Mouse (Mus musculus) CH12F3 (cell line): ENCODE data around the gene Ifnar1.

ENCODE experiments used
- in situ Hi-C: fragments of 300-500 bp; cut with MboI; formaldehyde crosslinking; loops from 2 replicates; pipeline ENCODE4 v1.14.3; 2020; ENCODE audit warnings: low sequenced_read_pairs

The Ifnar1 gene

DNA sequence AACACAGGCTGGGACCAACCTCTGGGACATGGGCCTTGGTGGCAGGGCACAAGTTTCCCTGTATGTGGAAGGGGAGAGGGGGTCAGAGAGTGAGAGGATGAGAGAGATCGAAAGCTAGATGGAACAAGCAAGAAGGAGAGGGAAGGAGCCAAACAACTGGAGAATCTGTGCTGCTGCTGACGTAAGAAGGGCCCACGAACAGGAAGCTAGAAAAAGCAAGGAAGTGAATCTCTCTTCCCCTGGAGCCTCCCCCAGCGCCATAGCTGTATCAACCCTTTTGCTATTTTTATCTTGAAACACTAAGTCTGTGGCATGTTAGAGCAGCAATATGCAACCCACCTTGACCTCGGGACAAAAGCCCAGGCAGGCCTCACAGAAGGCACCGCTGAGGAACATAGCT is 53.0 kb downstream of the Ifnar1 start:
- in situ Hi-C loops: no loop called here

DNA sequence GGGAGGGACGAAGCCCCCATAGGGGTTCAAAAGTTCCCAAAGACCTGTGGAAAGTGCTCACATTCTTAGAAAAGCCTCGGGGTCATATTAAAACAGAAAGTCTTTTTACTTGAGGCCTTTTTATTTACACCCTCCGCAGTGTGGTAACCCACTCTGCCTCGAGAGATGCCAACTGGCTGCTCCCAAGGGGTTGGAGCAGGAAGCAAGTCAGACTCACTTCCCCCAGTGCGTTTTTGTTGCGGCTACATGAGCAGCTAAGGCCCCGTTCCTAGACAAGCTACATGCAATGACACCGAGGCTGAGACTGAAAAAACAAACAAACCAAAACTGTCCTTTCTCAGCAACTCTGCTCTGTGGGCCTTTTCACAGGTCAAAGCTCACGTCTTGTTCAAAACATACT is 53.5 kb downstream of the Ifnar1 start:
- in situ Hi-C loops: no loop called here

DNA sequence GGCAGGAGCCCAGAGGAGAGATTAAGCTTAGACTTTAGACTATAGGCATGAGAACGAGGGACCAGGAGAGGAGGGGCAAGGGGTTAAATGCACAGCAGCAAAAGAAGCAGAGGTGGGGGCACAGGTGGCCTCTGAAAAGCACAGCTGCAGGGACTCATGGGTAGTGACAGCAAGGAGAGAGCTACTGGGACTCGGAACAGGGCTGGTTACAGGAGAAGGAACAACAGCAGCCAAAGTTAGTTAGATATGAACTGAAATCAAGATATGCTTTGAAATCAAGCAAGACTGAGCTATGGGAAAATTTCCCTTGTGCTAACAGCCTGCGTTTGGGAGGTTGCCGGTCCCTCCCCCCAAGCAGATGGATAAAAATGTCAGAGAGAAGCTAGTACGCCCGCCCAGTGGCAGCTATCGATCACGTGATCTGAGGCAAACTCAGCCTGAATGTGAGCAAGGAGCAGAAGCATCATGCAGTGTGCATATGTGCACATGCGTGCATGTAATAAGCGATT is 56.6 kb downstream of the Ifnar1 start:
- in situ Hi-C loops: no loop called here

DNA sequence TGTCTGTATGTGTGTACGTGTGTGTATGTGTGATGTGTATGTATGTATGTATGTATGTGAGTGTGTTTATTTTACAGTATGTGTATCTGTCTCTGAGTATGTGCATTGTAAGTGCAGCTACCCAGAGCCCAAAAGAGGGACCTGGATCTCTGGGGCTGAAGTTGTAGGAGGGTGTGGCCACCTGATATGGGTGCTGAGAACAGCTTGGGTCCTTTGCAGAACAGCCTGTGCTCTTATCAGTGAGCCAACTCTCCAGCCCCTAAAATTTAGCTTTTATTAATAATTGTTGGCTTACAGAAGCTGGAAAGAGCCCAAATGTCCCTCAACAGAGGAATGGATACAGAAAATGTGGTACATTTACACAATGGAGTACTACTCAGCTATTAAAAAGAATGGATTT is 58.6 kb downstream of the Ifnar1 start:
- in situ Hi-C loops: no loop called here

DNA sequence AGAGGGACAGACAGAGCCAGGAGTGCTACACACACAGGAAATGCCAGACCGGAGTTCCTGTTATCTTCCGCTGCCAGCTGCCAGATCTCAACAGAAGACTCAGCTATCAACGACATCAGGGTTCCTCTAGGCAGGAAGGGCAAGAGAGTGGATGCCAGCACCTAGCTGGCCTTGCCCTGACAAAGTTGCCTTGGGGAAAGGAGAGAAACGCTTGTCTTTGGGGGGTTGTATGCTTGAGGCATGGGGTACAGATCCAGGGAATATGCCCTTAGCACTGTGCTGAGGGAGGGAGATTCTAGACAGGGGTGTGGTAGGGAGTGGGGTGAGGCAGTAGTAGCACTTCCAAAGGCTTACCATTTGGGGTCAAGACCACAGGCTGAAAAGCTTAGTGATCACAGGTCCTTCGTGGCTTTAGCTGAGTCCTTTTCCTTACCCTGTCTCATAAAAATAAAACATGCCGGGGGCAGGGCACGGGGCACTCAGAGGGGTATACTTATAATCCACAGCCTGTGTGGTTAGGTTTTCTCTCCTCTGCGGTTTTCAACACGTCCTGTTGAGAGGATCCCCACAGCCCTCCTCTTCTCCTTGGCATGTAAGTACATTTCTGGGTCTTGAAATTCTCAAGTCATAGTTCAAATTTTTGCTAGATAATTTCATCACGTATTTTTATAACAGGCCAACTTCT is 60.7 kb downstream of the Ifnar1 start:
- in situ Hi-C loops: no loop called here

DNA sequence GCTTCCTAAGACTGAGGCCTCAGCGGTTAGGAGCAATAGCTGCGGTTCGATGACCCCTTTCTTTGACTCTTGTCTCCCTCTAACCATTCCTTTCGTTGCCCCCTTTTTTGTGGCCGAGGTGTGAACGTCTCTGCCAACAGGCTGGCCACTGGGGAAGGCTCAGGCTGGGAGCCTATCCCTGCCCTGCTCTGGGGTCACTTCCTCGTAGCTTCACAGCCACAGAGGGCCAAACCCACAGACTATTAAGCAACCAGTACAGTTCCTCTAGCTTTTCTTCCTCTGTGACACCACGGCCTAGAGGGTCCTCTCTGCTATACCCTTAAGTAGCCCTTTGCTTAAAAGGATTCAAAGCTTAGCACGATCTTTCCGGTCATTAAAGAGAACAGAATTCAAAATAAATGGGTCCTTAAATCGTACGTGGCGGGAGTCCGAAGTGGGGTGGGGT is 61.4 kb downstream of the Ifnar1 start:
- in situ Hi-C loops: no loop called here

DNA sequence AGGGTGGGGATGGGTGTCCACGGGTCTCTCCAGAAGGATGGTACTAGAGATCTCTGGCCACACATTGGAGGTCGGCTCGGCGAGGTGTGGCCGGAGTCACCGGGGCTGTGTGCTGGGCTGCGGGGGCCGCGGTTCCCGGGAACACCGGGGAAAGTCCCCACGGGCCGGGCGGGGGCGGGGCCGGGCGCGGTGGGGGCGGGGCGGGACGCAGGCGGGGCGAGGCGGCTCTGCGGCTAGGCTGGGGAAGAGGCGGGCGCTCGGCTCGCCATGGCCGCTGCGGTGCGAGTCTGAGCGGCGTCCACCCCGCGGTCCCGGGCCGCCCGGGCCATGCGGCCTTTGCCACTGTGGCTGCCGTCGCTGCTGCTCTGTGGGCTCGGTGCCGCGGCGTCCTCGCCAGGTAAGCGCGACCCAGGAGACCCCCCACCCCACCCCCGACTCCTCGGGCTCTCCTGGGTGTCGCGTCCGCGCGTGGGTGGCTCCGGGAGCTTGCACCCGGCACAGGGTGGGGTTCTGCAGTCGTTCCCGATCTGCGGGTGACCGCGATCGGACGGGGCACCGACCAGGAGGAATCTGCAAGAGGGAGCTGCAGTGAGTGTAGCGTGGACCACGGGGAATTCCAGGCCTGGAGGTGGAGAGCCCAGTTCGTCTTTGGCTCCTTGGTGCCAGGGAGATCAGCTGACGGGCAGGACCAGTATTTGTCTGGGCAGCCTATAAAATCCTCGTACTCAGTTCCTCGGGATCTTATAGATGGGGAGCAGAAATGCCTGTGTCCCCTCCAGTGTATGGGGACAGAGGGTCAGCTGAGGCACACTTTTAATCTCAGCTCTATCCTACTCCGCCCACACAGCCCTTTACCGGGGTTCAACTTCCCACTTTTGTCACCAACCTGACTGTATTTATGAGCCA is 62.1 kb downstream of the Ifnar1 start, which contains the start of gene Ifngr2:
Gene Ifngr2, plus strand, starts transcription at position 237 of the 906 bp plus-strand sequence.
- in situ Hi-C loops: no loop called here

DNA sequence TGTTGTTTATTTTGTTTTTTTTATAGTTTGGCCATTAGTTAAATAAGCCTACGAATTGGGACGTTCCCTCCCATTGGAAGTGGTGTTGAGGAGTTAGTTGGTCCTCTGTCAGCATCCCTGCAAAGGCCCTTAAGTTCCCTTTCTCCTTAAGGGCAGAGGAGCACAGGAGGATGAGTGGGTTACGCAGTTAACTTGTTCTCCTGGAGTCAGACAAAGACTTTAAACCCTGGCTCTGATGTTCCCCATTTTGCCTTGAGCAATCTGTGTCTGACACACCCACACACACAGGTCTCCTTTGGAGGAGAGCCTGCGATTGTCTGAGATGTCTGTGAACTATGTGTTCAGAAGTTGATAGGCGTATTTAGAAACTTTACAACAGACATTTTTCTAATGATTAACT is 62.9 kb downstream of the Ifnar1 start:
- in situ Hi-C loops: no loop called here

DNA sequence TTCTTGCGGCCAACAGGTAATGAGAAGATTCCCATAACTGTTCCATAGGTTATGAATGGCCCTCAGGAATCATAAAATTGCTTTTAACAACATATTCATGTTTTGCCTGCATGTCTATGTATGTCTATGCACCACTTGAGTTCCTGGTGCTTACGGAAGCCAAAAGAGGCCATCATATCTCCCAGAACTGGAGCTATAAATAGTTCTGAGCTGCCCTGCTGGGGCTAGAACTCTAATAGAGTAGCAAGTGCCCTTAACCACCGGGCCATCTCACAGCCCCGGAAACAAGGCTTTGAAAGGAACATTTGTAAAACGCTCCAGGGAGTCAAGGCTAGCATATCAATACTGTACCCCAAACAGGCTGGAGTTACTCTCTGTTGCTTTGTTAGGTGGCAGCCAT is 63.5 kb downstream of the Ifnar1 start:
- in situ Hi-C loops: no loop called here

DNA sequence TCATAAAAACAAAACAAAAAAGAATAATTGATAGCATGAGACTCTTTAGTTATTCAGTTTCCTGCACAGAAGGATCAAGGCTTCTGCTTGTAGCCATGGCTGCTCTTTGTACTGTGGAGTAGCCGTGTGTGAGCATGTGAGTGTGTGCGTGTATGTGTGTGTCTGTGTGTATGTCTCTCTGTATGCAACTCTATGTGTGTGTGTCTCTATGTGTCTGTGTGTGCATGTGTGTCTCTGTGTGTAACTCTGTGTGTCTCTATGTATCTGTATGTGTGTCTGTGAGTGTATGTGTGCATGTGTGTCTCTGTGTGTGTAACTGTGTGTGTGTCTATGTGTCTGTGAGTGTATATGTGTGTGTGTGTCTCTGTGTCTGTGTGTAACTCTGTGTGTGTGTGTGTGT is 64.0 kb downstream of the Ifnar1 start:
- in situ Hi-C loops: no loop called here

DNA sequence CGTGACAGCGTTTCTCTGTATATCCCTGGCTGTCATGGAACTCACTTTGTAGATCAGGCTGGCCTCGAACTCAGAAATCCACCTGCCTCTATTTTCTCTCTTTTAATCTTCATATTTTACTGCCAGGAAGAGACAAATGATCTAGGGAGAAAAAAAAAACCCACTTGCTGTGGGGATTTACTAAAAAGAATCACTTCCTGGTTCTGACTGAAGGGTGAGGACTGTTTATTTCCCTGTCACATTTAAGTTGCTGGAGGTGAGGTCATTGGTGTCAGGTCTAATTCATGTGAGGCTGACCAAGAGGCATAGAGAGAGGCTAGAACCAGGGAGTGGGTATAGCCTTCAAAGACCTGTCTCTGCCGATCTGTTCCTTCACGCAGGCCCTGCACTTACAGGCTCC is 64.6 kb downstream of the Ifnar1 start:
- in situ Hi-C loops: no loop called here

DNA sequence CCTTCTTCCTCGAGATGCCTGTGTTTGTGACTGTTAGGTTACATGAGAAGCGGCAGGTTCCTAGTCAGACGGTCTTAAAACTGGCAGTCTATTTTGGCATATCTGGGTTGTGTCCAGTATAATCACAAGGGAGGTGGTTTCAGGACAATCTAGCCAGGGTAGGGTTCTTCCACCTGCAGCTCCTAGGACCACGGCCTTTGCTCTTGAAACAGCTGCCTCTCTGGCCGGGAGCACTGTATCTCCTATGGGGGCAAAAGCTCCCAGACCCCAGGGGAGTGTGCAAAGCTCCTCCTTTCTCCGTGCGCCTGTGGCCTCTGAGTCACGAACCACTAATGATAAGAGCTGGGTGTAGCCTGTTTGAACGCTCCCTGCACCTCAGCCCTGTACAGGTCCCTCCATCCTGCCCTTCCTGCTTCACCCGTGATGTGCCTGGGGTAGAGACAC is 66.1 kb downstream of the Ifnar1 start:
- in situ Hi-C loops: no loop called here

DNA sequence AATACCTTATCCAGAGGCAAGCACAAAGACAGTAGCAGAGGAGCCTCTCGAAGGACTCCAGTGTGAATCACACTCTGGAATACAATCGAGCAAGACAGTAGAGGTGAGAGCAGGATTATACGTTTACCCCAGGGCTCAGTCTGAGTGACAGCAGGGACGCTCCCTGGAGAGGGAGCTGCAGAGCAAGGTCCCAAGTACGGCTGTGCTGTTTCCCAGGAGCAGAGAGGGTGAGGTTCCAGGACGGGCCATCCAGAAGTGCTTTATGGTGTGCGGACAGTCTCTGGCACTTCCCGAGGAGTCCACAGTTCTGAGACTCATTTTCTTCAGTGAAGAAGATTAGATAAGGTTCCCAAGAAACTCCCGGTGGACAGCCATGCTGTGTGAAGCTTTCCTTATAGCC is 67.0 kb downstream of the Ifnar1 start:
- in situ Hi-C loops: no loop called here

DNA sequence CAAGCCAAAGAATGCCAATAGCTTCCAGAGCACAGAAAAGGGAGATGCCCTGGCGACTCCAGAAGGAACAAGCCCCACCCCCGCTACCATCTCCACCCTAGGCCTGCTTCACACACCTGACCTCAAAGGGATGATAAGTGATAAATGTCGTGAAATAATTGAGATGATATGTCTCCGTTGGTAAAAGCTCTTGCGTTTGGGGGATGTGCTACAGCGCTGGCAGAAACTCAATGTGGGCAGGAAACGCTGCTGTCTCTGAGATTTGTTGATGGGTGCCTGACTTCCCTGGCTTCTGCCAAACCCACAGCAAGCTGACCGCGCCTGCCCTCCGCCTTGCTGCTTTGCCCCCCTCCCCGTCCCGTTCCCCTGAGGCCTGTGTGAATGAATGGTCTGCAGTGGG is 68.6 kb downstream of the Ifnar1 start:
- in situ Hi-C loops: no loop called here

DNA sequence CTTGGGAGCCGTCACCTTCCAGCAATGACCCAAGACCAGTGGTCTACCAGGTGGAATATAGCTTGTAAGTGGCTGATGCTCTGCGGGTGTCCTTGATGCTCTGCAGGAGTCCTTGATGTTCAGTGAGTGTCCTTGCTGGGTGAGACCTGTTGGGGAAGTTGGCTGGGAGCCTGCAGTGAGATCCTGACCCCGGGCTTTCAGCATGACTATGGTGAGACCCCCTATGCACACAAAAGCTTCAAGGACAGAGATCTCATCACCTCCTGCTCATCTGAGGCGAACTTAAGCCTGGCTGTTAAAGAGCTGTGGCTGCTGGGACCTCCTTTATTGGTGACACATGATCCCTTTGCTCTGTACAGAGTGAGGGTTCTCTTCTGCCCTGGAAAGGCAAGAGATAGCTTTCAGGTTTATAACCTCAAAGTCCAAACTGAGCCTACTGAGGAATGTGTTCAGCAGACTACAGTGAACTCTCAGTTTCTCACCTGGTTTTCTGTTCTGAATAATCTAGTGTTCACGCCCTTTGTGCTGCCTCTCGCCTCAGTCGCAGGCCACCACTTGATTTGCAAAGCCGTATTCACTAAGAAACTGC is 70.1 kb downstream of the Ifnar1 start:
- in situ Hi-C loops: no loop called here

DNA sequence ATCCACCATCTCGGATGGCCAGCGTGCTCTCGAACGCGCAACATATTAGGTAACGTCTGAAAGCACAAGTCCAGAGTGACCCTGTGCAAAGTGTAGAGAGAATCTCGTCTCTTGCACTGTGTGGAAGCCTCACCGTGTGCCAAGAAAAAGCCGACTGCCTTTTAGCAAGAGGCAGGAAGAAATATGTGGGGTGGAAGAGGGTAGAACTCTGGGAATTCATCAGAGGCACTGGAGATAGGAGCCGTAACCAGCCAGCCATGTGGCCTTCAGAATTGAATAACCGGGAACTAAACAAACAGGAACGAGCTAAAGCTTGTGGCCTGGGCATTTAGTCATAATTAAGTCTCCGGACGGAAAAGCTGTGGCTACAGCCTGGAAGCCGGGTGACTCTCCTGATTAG is 71.6 kb downstream of the Ifnar1 start:
- in situ Hi-C loops: no loop called here
